Mouse (Mus musculus): Measurements from ENCODE around the gene Zfp212. TPM values are rescaled to one million over a fixed set of nuclear protein-coding genes. Genes with fewer than 3 reads are reported as not detected.

The Zfp212 gene
- polyA plus RNA-seq, 1 experiment, result not detected

DNA sequence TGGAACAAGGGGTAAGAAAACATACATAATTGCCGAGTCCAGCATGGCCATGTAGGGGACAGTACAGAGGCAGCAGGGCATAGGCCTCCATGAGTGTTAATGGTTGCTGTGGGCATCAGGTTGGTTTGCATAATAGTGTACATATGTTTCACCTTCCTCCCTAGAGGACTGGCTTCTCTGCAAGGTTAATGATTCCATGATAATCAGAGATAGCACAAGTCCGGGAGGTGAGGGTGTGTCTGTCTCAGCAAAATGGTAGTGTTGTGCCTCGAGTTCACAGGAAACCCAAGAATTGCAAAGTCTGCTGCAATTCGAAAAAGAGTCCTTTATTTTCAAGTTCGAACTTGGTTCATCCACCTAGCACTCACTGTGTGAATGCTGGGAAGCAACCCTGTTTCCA, 3.2 kb upstream of the Zfp212 start:
- H3K4me3 ChIP-seq (ENCODE audit: insufficient read depth, low read depth, low read length), result no peak overlapping the region
- TF ChIP-seq CTCF (IDR thresholded peaks at IDR 0.05; ENCODE audit: insufficient read depth, low read depth, low read length) (no peak), POLR2A (IDR thresholded peaks at IDR 0.05; ENCODE audit: insufficient read depth, low read depth, low read length) (no peak)
- H3K4me1 ChIP-seq (ENCODE audit: control insufficient read depth, insufficient read depth, low read length), result no peaks in the 10 kb centered on the region
- 82% methylated on average over 5 of the region's 5 CpGs for WGBS
- no peak overlapping the region for H3K27ac ChIP-seq (ENCODE audit: insufficient read depth, low read depth, low read length)

DNA sequence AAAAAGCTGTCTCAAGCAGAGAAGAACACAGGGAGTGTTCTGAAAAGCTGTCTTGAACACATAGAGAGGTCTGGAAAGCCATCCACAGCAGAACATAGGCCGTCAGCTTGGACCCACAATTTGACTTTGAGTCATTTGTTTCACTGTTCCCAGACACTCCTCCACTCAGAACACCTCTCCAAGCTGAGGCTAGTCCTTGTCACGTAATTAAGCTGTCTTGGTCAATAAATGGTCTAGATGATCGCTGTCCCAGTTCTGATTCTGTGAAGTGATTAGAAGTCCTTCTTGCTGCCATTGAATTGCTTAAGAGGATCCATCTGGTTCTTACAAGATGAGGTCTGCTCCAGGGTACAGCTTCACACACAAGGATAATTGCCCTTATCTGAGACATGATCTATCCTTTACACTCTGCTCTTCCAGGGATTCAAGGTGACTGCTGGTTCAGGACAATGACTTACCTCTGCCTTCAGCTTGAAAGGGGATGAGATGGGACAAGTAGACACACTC, 1.5 kb upstream of the Zfp212 start:
- TF ChIP-seq CTCF (IDR thresholded peaks at IDR 0.05; ENCODE audit: insufficient read depth, low read depth, low read length) (no peak), POLR2A (IDR thresholded peaks at IDR 0.05; ENCODE audit: insufficient read depth, low read depth, low read length) (no peak)
- 88% methylated on average over 3 of the region's 3 CpGs for WGBS
- H3K4me3 ChIP-seq (ENCODE audit: insufficient read depth, low read depth, low read length), result no peak overlapping the region
- no peaks in the 10 kb centered on the region for H3K4me1 ChIP-seq (ENCODE audit: control insufficient read depth, insufficient read depth, low read length)
- H3K27ac ChIP-seq (ENCODE audit: insufficient read depth, low read depth, low read length), result no peak overlapping the region

GRCm38 (mm10) chr6:47919646-47920446, 430 bp upstream of the Zfp212 start:
- WGBS, result 25% methylated on average over 11 of the region's 11 CpGs
- TF ChIP-seq POLR2A (IDR thresholded peaks at IDR 0.05; ENCODE audit: insufficient read depth, low read depth, low read length) (no peak), CTCF (IDR thresholded peaks at IDR 0.05; ENCODE audit: insufficient read depth, low read depth, low read length) (no peak)
- H3K4me3 ChIP-seq (ENCODE audit: insufficient read depth, low read depth, low read length), result peak overlapping the region; percentile 79

DNA sequence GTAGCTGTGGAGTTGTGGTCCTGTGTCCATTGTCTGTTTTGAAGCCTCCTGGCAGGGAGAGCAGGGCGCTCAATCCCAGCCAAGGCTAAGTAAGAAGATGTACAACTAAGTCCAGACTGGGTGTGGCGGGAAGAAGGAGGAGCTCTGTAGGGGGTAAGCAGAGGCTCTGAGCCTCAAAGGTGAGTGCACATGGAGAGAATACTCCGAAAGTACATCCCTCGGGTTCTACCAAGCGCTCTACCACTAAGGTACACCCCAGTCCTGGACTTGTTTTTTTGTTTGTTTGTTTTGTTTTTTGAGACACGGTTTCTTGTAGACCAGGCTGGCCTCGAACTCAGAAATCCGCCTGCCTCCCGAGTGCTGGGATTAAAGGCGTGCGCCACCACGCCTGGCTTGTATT, 22.2 kb downstream of the Zfp212 start:
- TF ChIP-seq CTCF (IDR thresholded peaks at IDR 0.05; ENCODE audit: insufficient read depth, low read depth, low read length), result no peak
- TF ChIP-seq POLR2A (IDR thresholded peaks at IDR 0.05; ENCODE audit: insufficient read depth, low read depth, low read length), result no peak
- Histone ChIP-seq H3K27ac (ENCODE audit: insufficient read depth, low read depth, low read length) (no peak overlapping the region), H3K4me3 (ENCODE audit: insufficient read depth, low read depth, low read length) (peak overlapping the region; percentile 47; the same call in 1 of the 2 replicates), H3K4me1 (ENCODE audit: control insufficient read depth, insufficient read depth, low read length) (peaks cover 11% of the 10 kb centered on the region)
- WGBS, result 49% methylated on average over 12 of the region's 12 CpGs

More at GRCm38 (mm10) chr6:47919646-47920446, 430 bp upstream of the Zfp212 start:
- 0 out of 2 replicates have a peak overlapping the region, but pooled peaks have one; percentile 38 for H3K27ac ChIP-seq (ENCODE audit: insufficient read depth, low read depth, low read length)
- no peaks in the 10 kb centered on the region for H3K4me1 ChIP-seq (ENCODE audit: control insufficient read depth, insufficient read depth, low read length)

GRCm38 (mm10) chr6:47943021-47943691, 22.9 kb downstream of the Zfp212 start:
- H3K4me3 ChIP-seq (ENCODE audit: insufficient read depth, low read depth, low read length), result peak overlapping the region; percentile 47
- H3K27ac ChIP-seq (ENCODE audit: insufficient read depth, low read depth, low read length), result no peak overlapping the region
- peaks cover 11% of the 10 kb centered on the region for H3K4me1 ChIP-seq (ENCODE audit: control insufficient read depth, insufficient read depth, low read length)
- TF ChIP-seq POLR2A (IDR thresholded peaks at IDR 0.05; ENCODE audit: insufficient read depth, low read depth, low read length) (no peak), CTCF (IDR thresholded peaks at IDR 0.05; ENCODE audit: insufficient read depth, low read depth, low read length) (peak; percentile 28; the same call in 1 of the 2 replicates)
- 11% methylated on average over 64 of the region's 64 CpGs for WGBS

GRCm38 (mm10) chr6:47943721-47944120, 23.4 kb downstream of the Zfp212 start:
- Histone ChIP-seq H3K4me3 (ENCODE audit: insufficient read depth, low read depth, low read length) (peak overlapping the region; percentile 47; the same call in 1 of the 2 replicates), H3K4me1 (ENCODE audit: control insufficient read depth, insufficient read depth, low read length) (peaks cover 11% of the 10 kb centered on the region), H3K27ac (ENCODE audit: insufficient read depth, low read depth, low read length) (no peak overlapping the region)
- TF ChIP-seq POLR2A (IDR thresholded peaks at IDR 0.05; ENCODE audit: insufficient read depth, low read depth, low read length) (no peak), CTCF (IDR thresholded peaks at IDR 0.05; ENCODE audit: insufficient read depth, low read depth, low read length) (no peak)
- 81% methylated on average over 3 of the region's 3 CpGs for WGBS

- 97% methylated on average over 4 of the region's 4 CpGs for WGBS
- no peak overlapping the region for H3K27ac ChIP-seq (ENCODE audit: insufficient read depth, low read depth, low read length)
- H3K4me1 ChIP-seq (ENCODE audit: control insufficient read depth, insufficient read depth, low read length), result peaks cover 10% of the 10 kb centered on the region
- no peak overlapping the region for H3K4me3 ChIP-seq (ENCODE audit: insufficient read depth, low read depth, low read length)
- TF ChIP-seq POLR2A (IDR thresholded peaks at IDR 0.05; ENCODE audit: insufficient read depth, low read depth, low read length) (no peak), CTCF (IDR thresholded peaks at IDR 0.05; ENCODE audit: insufficient read depth, low read depth, low read length) (no peak)
Observed at GRCm38 (mm10) chr6:47947388-47947787, 27.1 kb downstream of the Zfp212 start.

DNA sequence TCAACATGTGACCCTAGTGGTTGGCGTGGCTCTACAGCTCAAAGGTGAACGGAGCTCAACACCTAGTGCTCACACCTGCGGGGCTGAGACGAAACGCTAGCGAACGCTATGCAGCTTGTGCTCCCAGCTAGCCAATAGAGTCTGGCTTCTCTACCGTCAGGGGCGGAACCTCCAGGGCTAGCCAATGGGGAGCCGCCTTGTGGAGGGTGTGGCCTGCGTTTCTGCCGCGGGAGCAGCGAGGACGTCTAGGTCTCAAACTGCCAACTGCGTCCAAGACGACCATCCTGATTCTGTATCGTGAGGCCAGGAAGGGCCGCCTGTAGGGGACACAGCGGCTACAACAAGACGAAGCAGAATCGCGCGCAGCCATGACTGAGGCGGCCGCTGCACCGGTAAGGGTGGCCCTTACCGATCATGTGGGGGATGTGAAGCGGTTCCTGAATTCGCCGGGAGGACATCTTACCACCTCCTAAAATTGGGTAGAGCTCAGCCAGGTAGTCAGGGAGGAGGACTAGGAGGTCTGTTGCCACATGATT, 33.0 kb downstream of the Zfp212 start, which contains the start of gene Zfp956:
Gene Zfp956 (plus strand): TSS at position 200 of the 536 bp plus-strand sequence.
- Histone ChIP-seq H3K4me1 (ENCODE audit: control insufficient read depth, insufficient read depth, low read length) (peaks cover 3% of the 10 kb centered on the region; the same call in 1 of the 2 replicates), H3K27ac (ENCODE audit: insufficient read depth, low read depth, low read length) (peak within 1 kb of the TSS; percentile 66), H3K4me3 (ENCODE audit: insufficient read depth, low read depth, low read length) (peak within 1 kb of the TSS; percentile 93)
- whole genome bisulfite sequencing, result under 1% methylated on average over 31 of the region's 31 CpGs
- TF ChIP-seq CTCF (IDR thresholded peaks at IDR 0.05; ENCODE audit: insufficient read depth, low read depth, low read length), result no peak
- TF ChIP-seq POLR2A (IDR thresholded peaks at IDR 0.05; ENCODE audit: insufficient read depth, low read depth, low read length), result peak; percentile 69

All from olfactory bulb, adult 2 months (tissue).